Mouse (Mus musculus) embryo, embryonic 11 days (tissue): ENCODE measurements around the gene Dcaf7.
A peak's percentile ranks its signal among the peaks of the same experiment; 100 is the strongest.
"Not testable (repeated sequence)": the region's sequence is repeated elsewhere in the genome, so short reads cannot be mapped to it uniquely, and the experiment has no call there.

Experiments used
- DNase-seq: peaks from one replicate; pipeline ENCODE4 v3.0.0-alpha.2; 2015

Dcaf7 gene

DNA sequence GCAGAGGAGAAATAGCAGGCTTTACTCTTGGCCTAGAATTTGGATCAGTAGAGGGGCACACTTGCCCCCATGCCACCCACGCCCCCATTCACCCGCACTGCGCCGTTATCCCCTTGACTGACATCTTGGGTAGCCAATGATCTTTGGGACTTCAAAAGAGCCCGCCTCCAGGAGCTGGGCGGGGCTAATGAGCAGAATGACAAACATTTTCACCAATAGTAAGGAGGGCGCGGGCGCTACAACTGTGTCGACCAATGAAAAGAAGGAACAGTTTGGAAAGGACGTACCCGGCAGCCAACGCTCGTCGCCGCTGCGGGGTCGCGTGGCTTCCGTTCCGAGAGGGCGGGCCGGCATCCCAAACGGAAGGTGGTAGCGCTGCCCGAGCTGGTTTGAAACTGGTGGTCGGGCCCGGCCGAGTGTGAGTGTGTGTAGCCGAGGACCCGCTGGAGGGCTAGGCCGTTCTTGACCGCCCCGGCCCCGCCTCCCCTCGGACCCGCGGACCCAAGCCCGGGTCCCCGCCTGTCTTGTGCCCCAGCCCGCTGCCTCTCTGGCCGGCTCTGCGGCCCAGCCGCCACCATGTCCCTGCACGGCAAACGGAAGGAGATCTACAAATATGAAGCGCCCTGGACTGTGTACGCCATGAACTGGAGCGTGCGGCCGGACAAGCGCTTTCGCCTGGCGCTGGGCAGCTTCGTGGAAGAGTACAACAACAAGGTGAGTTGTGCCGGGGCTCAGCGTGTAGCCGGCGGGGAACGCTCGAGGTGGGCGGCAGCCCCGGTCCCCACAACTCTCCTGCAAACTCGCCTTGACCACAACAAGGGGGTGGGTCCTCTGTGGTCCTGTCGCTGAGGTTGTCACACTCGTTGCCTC lies at the start of gene Dcaf7:
Dcaf7 (plus strand) TSS at position 325 of the 870 bp plus-strand sequence.
- DNase-seq, result peak; percentile 98

DNA sequence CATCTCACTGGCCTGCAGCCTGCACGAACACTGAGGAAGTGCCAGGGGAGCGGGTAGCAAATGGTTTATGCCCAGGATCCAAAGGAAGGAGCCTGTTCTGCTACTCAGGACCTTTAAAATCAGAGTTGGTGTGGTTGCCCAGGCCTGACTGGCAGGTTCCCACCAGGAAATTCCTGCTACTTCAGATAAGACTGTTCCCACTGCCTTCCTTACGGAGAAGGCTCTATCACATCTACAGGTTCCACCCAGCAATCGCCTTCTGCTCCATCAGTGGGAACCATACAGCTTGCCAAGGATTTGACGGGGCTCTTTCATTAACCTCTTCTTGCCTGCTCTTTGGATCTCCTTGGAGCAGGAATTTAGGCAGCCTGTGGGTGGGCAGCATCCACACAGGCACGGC lies 49.2 kb upstream of the Dcaf7 start:
- DNase-seq, result no peak

DNA sequence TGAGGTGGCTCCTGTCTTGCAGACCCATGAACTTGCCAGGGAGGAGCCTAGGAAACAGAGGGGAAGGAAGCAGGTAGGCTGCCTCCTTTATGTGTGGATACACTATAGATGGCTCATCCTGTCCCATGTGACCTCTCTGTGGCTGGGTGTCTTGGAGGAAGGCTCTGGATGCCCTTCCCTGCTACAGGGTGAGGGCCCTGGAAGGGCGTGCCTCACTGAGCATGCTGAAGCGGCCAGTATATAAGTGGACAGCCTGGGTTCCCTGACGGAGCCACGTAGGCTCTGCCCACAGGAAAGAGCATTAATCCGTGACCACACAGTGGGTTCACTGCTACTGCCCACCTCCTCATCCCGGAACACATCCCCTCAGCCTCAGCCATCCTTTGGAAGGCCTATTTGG lies 47.2 kb upstream of the Dcaf7 start:
- DNase-seq, result no peak

DNA sequence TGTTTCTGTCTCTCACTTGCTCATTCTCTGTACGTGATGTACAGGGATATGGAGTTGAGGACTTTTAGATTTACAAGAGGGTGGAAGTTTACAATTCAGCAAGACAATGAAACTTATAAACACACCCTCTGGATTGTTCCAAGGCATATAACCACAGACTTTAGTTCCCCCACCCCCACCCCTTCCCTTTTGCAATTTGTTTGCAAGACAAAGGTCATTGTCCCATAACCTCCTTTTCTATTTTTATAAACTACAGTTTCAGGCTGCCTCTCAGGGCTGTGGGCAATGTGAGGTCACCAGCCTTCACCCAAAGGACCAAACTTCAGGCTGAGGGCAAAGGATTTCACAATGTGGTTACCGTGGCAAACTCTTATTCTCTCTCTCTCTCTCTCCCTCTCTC lies 46.4 kb upstream of the Dcaf7 start:
- DNase-seq, result no peak

DNA sequence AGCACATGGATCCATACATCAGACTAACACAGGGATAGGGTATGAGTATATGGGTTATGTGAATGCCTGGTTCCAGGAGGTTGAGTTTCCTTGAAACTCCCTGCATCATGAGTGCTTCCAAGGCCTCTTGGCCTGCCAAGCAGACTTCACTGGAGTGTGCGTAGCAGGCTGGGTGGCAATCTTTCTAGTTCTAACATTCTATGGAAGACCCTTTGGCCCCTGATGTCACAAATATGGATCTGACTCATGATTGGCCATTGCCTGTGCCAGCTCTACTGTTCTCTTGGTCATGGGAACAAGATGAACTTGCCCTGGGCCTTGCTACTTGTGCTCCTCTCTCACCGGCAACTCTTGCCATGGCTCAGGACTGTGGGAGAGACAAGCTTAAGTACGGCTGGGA lies 42.3 kb upstream of the Dcaf7 start, which contains the start of gene Ace3:
Ace3 (plus strand) TSS at position 301 of the 400 bp plus-strand sequence.
- no peak for DNase-seq

DNA sequence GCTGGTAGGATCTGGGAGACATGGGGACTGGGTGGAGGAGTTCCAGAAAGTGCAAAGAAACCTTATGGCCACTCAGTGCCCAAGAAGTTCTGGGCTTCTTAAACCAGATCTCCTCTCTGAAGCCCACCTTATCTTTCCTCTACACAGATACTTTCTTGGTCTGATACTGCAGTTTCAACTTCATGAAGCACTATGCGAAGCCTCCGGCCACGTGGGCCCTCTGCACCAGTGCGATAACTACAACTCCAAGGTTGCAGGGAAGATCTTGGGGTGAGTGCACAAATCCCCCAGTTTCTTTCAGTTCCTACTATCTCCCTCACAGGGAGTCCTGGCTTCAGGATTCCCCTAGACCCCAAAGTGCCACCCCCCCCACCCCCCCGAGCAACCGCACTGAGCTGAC lies 36.6 kb upstream of the Dcaf7 start:
- DNase-seq, result no peak

DNA sequence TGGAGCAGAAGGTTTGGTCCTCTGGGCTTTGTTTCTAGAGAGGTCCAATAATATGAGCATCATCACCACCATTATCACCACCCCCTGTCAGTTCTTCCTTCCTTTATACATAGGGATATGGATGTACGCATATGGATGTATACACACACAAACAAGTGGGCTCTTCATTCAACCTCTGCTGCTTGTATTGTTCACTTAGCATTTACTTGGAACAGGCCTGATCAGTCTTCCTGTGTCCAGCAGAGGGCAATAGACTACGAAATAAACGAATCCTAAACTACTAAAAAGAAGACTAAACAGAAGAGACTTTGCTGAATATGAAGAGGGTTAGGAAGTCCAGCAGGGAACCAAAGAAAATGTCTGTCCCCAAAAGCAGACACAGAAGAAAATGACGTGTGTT lies 35.0 kb upstream of the Dcaf7 start:
- peak; percentile 32 for DNase-seq

DNA sequence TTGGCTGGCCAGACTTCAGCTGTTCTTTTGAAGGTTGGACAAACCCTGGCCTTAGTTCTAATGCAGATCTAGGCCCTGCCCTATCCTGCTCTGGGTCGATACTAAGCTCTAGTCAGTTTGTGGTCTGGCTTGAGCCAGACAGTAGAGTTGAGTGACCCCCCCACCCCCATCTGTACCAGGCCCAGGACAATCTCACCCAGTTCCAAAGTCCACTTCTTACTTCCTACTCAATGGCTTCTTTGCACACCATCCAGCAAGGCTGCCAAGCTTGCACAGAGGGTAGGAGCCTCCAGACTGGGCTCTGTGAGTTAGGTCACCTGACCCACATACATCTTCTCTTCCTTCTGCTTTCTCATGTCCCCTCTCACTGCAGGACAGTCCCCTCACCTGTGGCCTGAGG lies 32.1 kb upstream of the Dcaf7 start:
- no peak for DNase-seq

DNA sequence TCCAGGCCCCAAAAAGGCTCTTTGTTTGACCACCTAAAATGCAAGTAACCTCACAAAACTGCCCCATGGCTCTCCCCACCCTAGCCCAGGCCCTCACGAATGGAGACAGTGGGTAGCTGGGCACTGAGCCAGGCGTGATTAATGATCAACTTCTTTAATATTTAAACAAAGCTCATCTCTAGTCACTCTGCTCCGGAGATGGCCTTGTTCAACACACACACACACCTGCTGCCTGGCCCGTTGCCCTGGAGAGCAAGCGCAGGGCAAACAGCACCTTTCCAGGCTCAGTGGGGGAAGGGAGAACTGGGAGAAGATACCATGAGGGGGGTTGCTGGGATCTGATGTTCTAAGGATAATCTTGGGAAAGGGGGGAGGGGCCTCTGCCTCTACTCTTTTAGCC lies 30.7 kb upstream of the Dcaf7 start:
- no peak for DNase-seq

DNA sequence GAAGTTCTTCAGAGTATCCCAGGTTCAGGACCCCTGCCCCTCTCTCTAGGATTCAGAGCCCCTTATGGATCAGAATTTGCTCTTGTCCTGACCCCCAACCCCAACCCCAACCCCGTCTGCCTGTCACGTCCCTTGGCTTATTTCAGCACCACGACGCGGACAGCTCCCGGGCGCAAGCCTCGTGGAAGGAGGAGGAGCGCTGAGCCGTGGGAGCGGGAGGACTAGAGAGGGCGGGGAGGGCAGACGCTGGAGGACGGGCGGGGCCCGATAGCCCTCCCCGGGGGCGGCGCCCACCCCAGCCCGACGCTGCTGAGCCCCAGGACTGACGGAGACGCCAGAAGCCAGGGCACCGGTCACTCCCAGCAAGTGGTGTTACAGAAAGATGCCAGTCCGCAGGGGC lies 28.9 kb upstream of the Dcaf7 start, which contains the start of gene Kcnh6:
Kcnh6 (plus strand) TSS at position 304 of the 400 bp plus-strand sequence.
- peak; percentile 86 for DNase-seq

DNA sequence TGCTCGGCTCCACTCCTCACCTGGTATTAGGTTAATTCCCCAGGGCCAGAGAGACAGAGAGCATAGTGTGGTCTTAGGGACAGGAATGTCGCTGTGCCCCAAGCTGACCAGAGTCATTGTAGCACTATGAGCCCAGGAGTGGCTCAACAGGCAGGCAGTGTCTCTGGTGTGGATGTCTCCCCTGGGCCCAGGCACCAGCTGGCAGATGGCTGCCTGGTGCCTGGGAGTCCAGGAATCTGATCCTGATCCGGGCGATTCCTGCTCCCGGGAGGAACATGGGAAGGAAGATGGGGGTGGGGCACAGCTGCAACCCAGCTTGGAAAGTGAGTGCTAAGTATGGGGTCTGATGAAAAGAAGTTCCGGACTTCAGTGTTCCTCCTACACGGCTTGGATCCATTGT lies 24.0 kb upstream of the Dcaf7 start:
- peak; percentile 24 for DNase-seq

DNA sequence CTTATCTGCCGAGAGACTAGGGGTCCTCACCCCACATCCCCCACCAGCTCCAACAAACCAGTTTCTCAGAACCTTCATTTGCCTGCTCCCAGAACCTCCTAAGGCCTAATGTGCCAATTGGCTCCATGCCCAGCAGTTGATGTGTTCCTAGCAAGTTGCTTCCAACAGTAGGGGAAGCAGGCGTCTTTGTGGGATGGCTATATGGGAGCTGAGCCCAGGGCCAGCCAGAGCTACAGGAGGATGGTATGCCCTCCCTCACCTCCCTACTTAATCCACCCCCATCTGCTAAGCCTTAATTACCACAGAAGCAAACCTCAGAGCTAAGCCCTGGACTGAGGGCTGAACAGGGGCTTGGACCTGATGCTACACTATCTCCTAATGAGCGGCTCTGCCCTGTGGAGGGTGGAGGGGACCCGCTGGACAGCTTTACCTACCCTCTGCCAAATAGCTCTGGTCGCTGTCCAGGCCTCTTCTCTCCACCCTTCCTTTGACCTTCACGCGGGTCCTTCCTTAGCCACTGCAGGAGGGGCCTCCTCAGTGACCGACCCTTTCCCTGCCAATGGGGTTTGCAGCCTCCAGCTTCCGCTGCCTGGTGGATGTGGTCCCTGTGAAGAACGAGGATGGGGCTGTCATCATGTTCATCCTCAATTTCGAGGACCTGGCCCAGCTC lies 23.0 kb upstream of the Dcaf7 start:
- no peak for DNase-seq

DNA sequence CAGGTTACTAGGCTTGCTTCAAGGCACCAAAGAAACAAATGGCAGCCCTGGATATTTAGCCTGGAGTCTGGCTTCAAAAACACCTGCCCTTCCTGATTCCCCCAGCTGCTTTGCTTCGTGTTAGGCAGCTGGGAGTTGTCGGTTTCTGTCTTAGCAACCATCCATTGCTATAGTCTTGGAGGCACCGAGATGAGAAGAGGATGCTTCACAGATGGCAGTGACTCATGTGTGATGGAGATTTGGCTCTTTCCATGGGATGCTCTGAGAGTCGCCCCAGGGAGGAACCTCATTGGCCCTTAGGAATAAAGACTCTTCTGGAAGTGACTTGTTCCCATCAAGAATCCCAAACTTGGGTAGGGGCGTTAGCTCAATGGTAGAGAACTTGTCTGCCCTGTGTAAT lies 20.2 kb upstream of the Dcaf7 start:
- no peak for DNase-seq

DNA sequence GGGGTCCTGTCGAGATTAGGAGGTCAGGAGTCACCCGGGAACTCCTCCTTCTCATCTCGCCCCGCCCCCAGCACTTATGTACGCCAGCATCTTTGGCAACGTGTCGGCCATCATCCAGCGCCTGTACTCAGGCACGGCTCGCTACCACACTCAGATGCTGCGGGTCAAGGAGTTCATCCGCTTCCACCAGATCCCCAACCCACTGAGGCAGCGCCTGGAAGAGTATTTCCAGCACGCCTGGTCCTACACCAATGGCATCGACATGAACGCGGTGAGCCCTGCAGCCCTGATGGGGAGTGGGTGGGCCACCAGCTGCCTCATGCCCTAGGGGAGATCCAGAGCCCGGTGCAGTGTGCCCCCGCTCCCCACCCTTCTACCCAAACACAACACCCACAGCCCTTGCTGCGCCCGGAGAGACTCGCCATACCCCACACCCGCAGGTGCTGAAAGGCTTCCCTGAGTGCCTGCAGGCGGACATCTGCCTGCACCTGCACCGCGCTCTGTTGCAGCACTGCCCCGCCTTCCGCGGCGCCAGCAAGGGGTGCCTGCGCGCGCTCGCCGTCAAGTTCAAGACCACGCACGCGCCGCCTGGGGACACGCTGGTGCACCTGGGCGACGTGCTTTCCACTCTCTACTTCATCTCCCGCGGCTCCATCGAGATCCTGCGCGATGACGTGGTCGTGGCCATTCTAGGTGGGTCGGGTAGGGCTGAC lies 16.5 kb upstream of the Dcaf7 start:
- peak; percentile 68 for DNase-seq

DNA sequence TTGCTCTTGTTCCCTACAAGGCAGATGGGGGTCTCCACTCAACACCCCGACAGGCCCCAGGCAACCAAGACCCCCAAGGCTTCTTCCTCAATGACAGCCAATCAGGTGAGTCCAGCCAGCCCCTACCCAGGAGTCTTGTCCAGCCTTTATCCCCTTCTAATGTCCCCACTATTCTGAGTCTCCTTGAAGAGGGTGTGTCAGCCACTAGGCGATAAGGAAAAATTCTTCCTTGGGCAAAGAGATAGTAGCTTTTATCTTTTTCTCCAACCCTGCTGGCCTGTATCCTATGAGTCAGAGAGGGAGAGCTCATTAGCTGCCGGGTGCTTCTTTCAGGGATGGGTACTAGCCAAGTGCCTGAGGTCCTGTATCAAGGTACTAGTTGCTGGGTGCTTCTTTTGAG lies 10.9 kb upstream of the Dcaf7 start:
- DNase-seq, result no peak

DNA sequence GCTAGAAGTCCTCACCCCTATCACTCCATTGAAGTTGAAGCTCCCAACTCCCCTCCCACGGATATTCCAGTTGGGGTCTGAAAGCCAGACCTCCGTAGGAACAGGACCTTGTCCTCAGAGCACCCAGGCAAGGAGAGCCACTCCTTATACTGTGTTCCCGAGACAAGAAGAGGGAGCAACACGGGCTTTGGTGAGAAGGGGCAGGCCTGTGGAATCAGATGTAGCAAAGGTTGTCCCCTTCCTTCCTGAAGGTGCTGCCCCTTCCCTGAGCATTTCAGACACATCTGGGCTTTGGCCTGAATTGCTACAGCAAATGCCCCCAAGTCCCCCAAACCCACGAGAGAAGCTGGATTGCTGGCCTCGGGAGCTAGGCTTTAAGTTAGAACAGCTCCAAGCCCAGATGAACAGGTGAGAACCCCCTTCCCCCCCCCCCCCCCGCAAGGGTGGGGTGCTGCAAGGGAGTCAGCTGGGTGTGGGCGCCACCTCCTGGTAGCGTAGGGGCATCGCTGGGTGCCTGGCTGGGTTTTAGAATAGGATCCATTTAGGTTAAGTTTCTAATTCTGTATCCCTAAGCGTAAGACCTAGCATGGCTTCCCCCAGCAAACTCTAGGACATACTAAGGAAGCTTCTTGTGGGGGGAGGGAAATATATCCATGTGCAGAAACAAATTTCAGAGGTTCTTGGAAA lies 10.1 kb upstream of the Dcaf7 start:
- peak; percentile 51 for DNase-seq

DNA sequence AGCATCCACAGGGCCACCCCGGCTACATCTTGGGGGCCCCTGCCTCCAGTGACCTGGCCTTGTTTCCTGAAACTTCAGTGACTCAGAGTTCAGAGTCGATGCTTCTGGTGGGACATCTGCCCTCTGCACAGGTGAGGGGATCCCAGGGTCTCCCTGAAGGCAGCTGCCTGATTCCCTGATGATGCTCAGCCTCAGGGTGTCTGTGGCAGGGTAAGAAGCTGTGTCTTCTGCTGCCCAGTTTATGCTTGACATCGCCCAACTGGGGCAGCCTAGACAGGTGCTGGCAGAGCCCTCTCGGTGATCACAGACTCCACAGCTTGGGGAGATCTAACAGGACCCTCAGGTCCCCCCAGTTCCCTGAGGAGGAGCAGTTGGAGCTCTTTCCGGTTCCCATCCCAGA lies 9.1 kb upstream of the Dcaf7 start:
- no peak for DNase-seq

DNA sequence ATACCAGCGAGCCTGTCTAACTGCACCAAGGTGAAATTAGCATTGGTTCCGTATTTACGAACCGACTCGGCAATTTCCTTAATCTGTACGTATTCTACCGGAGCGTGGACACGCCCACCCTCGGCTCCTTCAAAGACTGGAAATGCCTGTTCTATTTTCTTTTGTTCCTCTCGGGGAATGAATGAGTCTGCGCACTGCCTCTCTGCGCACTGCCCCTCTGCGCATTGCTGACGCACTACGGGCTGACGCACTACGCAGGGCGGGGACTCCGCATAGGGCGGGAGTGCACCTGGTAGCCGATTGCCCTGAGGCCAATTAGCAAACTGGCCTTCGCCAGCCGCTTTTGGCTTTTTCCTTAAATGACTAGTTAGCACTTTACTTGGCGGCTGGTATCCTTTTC lies 4.6 kb upstream of the Dcaf7 start:
- DNase-seq, result not testable (repeated sequence)

DNA sequence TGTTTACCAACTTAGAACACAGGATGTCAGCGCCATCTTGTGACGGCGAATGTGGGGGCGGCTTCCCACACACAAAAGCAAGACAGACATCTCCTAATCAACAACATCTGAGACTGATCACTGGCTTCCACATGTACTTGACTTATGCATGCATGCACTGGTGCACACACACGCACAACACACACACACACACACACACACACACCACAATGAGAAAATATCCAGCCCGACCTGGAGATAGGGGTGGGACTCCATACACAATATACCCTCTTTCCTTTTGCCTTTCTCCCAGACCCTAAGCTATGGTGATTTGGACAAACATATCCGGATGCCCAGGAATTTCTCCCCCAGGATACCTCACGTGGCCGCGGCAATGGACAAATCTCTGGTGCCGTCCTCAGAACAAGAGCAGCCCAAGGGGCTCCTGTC lies 3.2 kb upstream of the Dcaf7 start:
- DNase-seq, result peak; percentile 39

DNA sequence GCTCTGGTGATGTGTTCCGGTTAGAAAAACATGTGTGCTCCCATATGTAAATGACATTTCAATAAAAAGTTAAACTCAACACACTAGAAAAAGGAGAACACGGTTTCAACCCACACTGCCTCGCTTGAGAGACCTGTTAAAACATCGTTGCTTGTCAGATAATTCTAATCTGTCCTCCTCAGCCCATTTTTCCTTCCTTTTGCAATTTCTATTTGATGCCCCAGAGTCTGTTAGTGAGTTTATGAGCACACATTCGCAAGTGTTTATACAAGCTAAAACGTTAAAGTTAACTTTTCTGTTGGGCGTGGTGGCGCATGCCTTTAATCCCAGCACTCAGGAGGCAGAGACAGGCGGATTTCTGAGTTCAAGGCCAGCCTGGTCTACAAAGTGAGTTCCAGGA lies 1.7 kb upstream of the Dcaf7 start:
- DNase-seq, result no peak

DNA sequence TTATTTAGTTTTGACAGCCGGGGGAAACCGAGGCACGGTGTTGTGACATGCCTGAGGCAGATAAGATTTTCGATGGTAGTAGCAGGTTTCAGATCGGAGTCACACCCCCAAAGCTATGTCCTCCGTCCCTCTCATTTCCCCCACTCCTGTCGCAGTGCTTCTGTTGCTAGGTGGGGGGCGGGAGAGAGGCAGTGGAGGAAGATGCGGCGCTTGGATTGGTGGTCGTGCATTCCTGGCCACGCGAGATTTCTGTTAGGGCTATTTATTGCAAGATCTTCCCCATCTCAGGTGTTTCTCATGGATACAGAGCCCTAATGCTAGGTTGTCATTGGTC lies 713 bp downstream of the Dcaf7 start:
- DNase-seq, result peak; percentile 78

DNA sequence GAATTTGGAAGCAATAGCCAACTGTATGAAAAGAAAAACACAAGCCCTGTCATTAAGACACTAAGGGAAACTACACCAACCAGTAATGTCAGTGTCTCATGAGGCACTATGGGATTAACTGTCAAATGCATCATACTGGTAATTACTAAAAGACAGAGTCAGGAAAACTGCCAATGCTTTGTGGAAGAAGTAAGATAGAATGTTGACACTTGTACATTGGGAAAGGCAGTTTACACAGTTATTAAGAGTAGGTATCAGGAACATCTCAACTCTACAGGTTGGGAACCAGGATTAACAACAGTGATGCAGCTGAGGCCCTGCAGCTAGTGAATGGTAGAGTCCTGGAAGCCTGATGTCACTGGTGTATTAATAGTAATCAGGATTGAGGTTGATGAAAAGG lies 7.7 kb downstream of the Dcaf7 start:
- DNase-seq, result no peak

DNA sequence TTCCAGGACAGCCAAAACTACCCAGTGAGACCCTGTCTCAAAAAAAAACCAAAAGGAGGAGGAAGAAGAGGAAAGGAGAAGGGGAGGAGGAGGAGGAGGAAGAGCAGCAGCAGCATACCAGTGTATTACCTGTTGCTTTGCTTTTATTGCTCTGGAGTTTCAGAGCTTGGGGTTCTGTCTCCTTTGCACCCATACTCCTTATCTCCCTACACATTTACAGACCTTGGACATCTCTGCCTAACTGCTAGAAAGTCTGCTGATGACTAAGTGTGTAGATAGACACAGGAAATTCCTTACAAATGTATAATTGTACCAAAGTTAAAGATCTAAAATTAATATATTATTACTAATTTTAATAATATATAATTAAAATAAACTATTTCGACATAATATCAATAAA lies 8.6 kb downstream of the Dcaf7 start:
- no peak for DNase-seq
